Mouse (Mus musculus): ENCODE results near the gene Nfix. TPM values are rescaled to one million over a fixed set of nuclear protein-coding genes. Genes with fewer than 3 reads are reported as not detected.

The Nfix gene
- polyA plus RNA-seq, 1 experiment from 2014 or later, result 18.4 TPM

GRCm38 (mm10) chr8:84783919-84784581 lies 16.1 kb downstream of the Nfix start:
- no peak for ATAC-seq (ENCODE audit: insufficient number of reproducible peaks, insufficient read depth, low FRiP score, low TSS enrichment)
- Histone ChIP-seq H3K9me3 (no peaks in the 10 kb centered on the region), H3K27ac (no peak overlapping the region), H3K4me3 (peak overlapping the region; percentile 13), H3K27me3 (peaks cover 99% of the 10 kb centered on the region), H3K36me3 (no peaks in the 10 kb centered on the region), H3K4me2 (replicated peaks) (peak overlapping the region; percentile 28; the same call in 1 of the 2 replicates), H3K4me1 (peaks cover 50% of the 10 kb centered on the region), H3K9ac (no peak overlapping the region)
- 2% methylated on average over 33 of the region's 33 CpGs for WGBS

- Histone ChIP-seq H3K4me2 (replicated peaks) (no peak overlapping the region), H3K9me3 (no peaks in the 10 kb centered on the region), H3K27ac (no peak overlapping the region), H3K4me1 (peaks cover 44% of the 10 kb centered on the region), H3K9ac (no peak overlapping the region), H3K36me3 (no peaks in the 10 kb centered on the region), H3K4me3 (no peak overlapping the region), H3K27me3 (peaks cover 99% of the 10 kb centered on the region)
- ATAC-seq (ENCODE audit: insufficient number of reproducible peaks, insufficient read depth, low FRiP score, low TSS enrichment), result no peak
- 6% methylated on average over 11 of the region's 11 CpGs for WGBS
Observed at GRCm38 (mm10) chr8:84783198-84783918, 16.8 kb downstream of the Nfix start.

GRCm38 (mm10) chr8:84782680-84783079 lies 17.5 kb downstream of the Nfix start:
- ATAC-seq (ENCODE audit: insufficient number of reproducible peaks, insufficient read depth, low FRiP score, low TSS enrichment), result no peak
- WGBS, result 11% methylated on average over 10 of the region's 10 CpGs
- no peak overlapping the region for H3K27ac ChIP-seq

GRCm38 (mm10) chr8:84781686-84782505 lies 18.2 kb downstream of the Nfix start:
- Histone ChIP-seq H3K9ac (no peak overlapping the region), H3K4me1 (peaks cover 43% of the 10 kb centered on the region)

More at GRCm38 (mm10) chr8:84782680-84783079, 17.5 kb downstream of the Nfix start:
- H3K4me1 ChIP-seq, result peaks cover 43% of the 10 kb centered on the region
- no peak overlapping the region for H3K4me2 ChIP-seq (replicated peaks)
- H3K27me3 ChIP-seq, result peaks cover 99% of the 10 kb centered on the region
- H3K9me3 ChIP-seq, result no peaks in the 10 kb centered on the region
- H3K36me3 ChIP-seq, result no peaks in the 10 kb centered on the region
- H3K4me3 ChIP-seq, result no peak overlapping the region
- no peak overlapping the region for H3K9ac ChIP-seq

GRCm38 (mm10) chr8:84780949-84781680 lies 19.0 kb downstream of the Nfix start:
- 11% methylated on average over 6 of the region's 6 CpGs for WGBS
- no peak for ATAC-seq (ENCODE audit: insufficient number of reproducible peaks, insufficient read depth, low FRiP score, low TSS enrichment)
- no peaks in the 10 kb centered on the region for H3K9me3 ChIP-seq
- no peak overlapping the region for H3K9ac ChIP-seq
- H3K36me3 ChIP-seq, result no peaks in the 10 kb centered on the region
- no peak overlapping the region for H3K27ac ChIP-seq
- H3K4me2 ChIP-seq (replicated peaks), result no peak overlapping the region
- H3K4me3 ChIP-seq, result no peak overlapping the region
- H3K27me3 ChIP-seq, result peaks cover 99% of the 10 kb centered on the region
- peaks cover 35% of the 10 kb centered on the region for H3K4me1 ChIP-seq

More at GRCm38 (mm10) chr8:84781686-84782505, 18.2 kb downstream of the Nfix start:
- peaks cover 99% of the 10 kb centered on the region for H3K27me3 ChIP-seq
- H3K27ac ChIP-seq, result no peak overlapping the region
- 12% methylated on average over 5 of the region's 5 CpGs for WGBS
- H3K36me3 ChIP-seq, result no peaks in the 10 kb centered on the region
- no peaks in the 10 kb centered on the region for H3K9me3 ChIP-seq
- H3K4me2 ChIP-seq (replicated peaks), result no peak overlapping the region
- no peak for ATAC-seq (ENCODE audit: insufficient number of reproducible peaks, insufficient read depth, low FRiP score, low TSS enrichment)
- no peak overlapping the region for H3K4me3 ChIP-seq

GRCm38 (mm10) chr8:84780225-84780555 lies 20.0 kb downstream of the Nfix start:
- H3K4me2 ChIP-seq (replicated peaks), result no peak overlapping the region
- no peak for ATAC-seq (ENCODE audit: insufficient number of reproducible peaks, insufficient read depth, low FRiP score, low TSS enrichment)
- H3K4me3 ChIP-seq, result no peak overlapping the region
- H3K9ac ChIP-seq, result no peak overlapping the region
- H3K36me3 ChIP-seq, result no peaks in the 10 kb centered on the region
- 5% methylated on average over 13 of the region's 13 CpGs for WGBS
- H3K27me3 ChIP-seq, result peaks cover 99% of the 10 kb centered on the region
- H3K4me1 ChIP-seq, result peaks cover 35% of the 10 kb centered on the region
- no peaks in the 10 kb centered on the region for H3K9me3 ChIP-seq
- H3K27ac ChIP-seq, result no peak overlapping the region

GRCm38 (mm10) chr8:84779519-84780224 lies 20.5 kb downstream of the Nfix start:
- WGBS, result 10% methylated on average over 19 of the region's 19 CpGs

GRCm38 (mm10) chr8:84778638-84779380 lies 21.3 kb downstream of the Nfix start:
- H3K4me2 ChIP-seq (replicated peaks), result no peak overlapping the region
- H3K4me1 ChIP-seq, result peaks cover 36% of the 10 kb centered on the region
- ATAC-seq (ENCODE audit: insufficient number of reproducible peaks, insufficient read depth, low FRiP score, low TSS enrichment), result no peak

More at GRCm38 (mm10) chr8:84779519-84780224, 20.5 kb downstream of the Nfix start:
- no peak overlapping the region for H3K27ac ChIP-seq
- no peak overlapping the region; the same call in 1 of the 2 replicates for H3K9ac ChIP-seq
- no peaks in the 10 kb centered on the region for H3K9me3 ChIP-seq
- H3K36me3 ChIP-seq, result no peaks in the 10 kb centered on the region
- H3K4me1 ChIP-seq, result peaks cover 35% of the 10 kb centered on the region
- no peak overlapping the region for H3K4me3 ChIP-seq
- H3K27me3 ChIP-seq, result peaks cover 97% of the 10 kb centered on the region
- no peak for ATAC-seq (ENCODE audit: insufficient number of reproducible peaks, insufficient read depth, low FRiP score, low TSS enrichment)
- H3K4me2 ChIP-seq (replicated peaks), result no peak overlapping the region

GRCm38 (mm10) chr8:84777899-84778637 lies 22.1 kb downstream of the Nfix start:
- 19% methylated on average over 10 of the region's 10 CpGs for WGBS
- Histone ChIP-seq H3K9me3 (no peaks in the 10 kb centered on the region), H3K4me2 (replicated peaks) (no peak overlapping the region), H3K4me3 (no peak overlapping the region), H3K27ac (no peak overlapping the region), H3K9ac (no peak overlapping the region), H3K27me3 (peaks cover 88% of the 10 kb centered on the region), H3K4me1 (peaks cover 42% of the 10 kb centered on the region), H3K36me3 (no peaks in the 10 kb centered on the region)
- no peak for ATAC-seq (ENCODE audit: insufficient number of reproducible peaks, insufficient read depth, low FRiP score, low TSS enrichment)

More at GRCm38 (mm10) chr8:84778638-84779380, 21.3 kb downstream of the Nfix start:
- Histone ChIP-seq H3K27ac (no peak overlapping the region), H3K9ac (no peak overlapping the region), H3K27me3 (peaks cover 93% of the 10 kb centered on the region), H3K36me3 (no peaks in the 10 kb centered on the region), H3K4me3 (no peak overlapping the region), H3K9me3 (no peaks in the 10 kb centered on the region)
- WGBS, result 9% methylated on average over 11 of the region's 11 CpGs

- 22% methylated on average over 1 of the region's 1 CpGs for WGBS
- Histone ChIP-seq H3K27ac (no peak overlapping the region), H3K4me1 (peaks cover 51% of the 10 kb centered on the region), H3K4me3 (no peak overlapping the region), H3K4me2 (replicated peaks) (no peak overlapping the region), H3K9ac (no peak overlapping the region), H3K27me3 (peaks cover 88% of the 10 kb centered on the region), H3K36me3 (no peaks in the 10 kb centered on the region), H3K9me3 (no peaks in the 10 kb centered on the region)
- no peak for ATAC-seq (ENCODE audit: insufficient number of reproducible peaks, insufficient read depth, low FRiP score, low TSS enrichment)
Observed at GRCm38 (mm10) chr8:84776569-84776968, 23.6 kb downstream of the Nfix start.
